Mouse (Mus musculus) CH12.LX (cell line): Measurements from ENCODE around the gene C1qbp. TPM values are rescaled to one million over a fixed set of nuclear protein-coding genes. Genes with fewer than 3 reads are reported as not detected.

Experiments used
- DNase-seq: peaks from one replicate; pipeline ENCODE4 v3.0.0-alpha.2; 2013; ENCODE audit errors: extremely low read depth
- H3K27ac ChIP-seq: 2 replicates; pipeline ENCODE4 v1.5.1; 2012; ENCODE audit warnings: low read depth, mild to moderate bottlenecking, control low read depth, moderate library complexity; ENCODE audit not compliant: insufficient read depth
- H3K27me3 ChIP-seq: replicated peaks from 2 replicates; pipeline ENCODE3; 2012; ENCODE audit warnings: inconsistent platforms
- H3K36me3 ChIP-seq, 2 experiments: replicated peaks in 1 of 2; 2 replicates each; pipeline versions ENCODE3 to v1.6.1; 2012; ENCODE audit warnings: inconsistent platforms in 1 of 2, low read length in 1 of 2, mild to moderate bottlenecking in 1 of 2, mixed read lengths in 1 of 2, moderate library complexity in 1 of 2; ENCODE audit not compliant: control insufficient read depth in 1 of 2, insufficient read depth in 1 of 2
- H3K4me1 ChIP-seq, 2 experiments: 2 replicates each; pipeline ENCODE4 v1.6.1; 2012; ENCODE audit warnings: inconsistent platforms in 1 of 2, moderate library complexity in 1 of 2; ENCODE audit not compliant: insufficient read depth in 2 of 2, control insufficient read depth in 1 of 2
- H3K4me2 ChIP-seq: 2 replicates; pipeline ENCODE4 v1.6.1; 2012; ENCODE audit warnings: low read depth, mild to moderate bottlenecking, control low read depth; ENCODE audit not compliant: poor library complexity, insufficient read depth, severe bottlenecking
- H3K4me3 ChIP-seq, 3 experiments: fragments of 150-350 bp in 1 of 3; sonication (generic) in 1 of 3; replicated peaks in 1 of 3; 2 replicates each; pipeline versions ENCODE3 to v1.5.1; 2011 to 2012; ENCODE audit warnings: low read depth in 2 of 3, low read length in 2 of 3, mild to moderate bottlenecking in 2 of 3, moderate library complexity in 2 of 3, control low read depth in 1 of 3, improper control_type of control experiment in 1 of 3, inconsistent platforms in 1 of 3, mixed read lengths in 1 of 3; ENCODE audit not compliant: poor library complexity in 1 of 3
- H3K79me2 ChIP-seq: replicated peaks from 2 replicates; pipeline ENCODE4 v1.6.1; 2012; ENCODE audit warnings: mild to moderate bottlenecking, moderate library complexity; ENCODE audit not compliant: control insufficient read depth, poor library complexity, insufficient read depth, severe bottlenecking; ENCODE audit errors: extremely low read depth
- H3K9ac ChIP-seq: 2 replicates; pipeline ENCODE4 v1.6.1; 2012; ENCODE audit warnings: low read depth, mild to moderate bottlenecking, control low read depth, moderate library complexity; ENCODE audit not compliant: insufficient read depth
- H3K9me3 ChIP-seq: replicated peaks from 2 replicates; pipeline ENCODE3; 2012; ENCODE audit warnings: low read length, inconsistent platforms, mixed read lengths
- CTCF ChIP-seq, 2 experiments: IDR thresholded peaks in 1 of 2; conservative IDR thresholded peaks in 1 of 2; 2 replicates each; pipeline ENCODE4 v1.5.1; 2011 to 2012; ENCODE audit warnings: low read depth in 2 of 2, low read length in 2 of 2, improper control_type of control experiment in 1 of 2, inconsistent platforms in 1 of 2, mild to moderate bottlenecking in 1 of 2, moderate library complexity in 1 of 2
- ELF1 ChIP-seq: IDR thresholded peaks from 2 replicates; pipeline ENCODE4 v1.6.1; 2014; ENCODE audit warnings: low read depth, mild to moderate bottlenecking, inconsistent platforms, low read length, improper control_type of control experiment
- HCFC1 ChIP-seq: IDR thresholded peaks from 2 replicates; pipeline ENCODE4 v1.6.1; 2012; ENCODE audit warnings: low read depth, mild to moderate bottlenecking, inconsistent platforms, low read length, improper control_type of control experiment
- JUND ChIP-seq: conservative IDR thresholded peaks from 2 replicates; pipeline ENCODE4 v1.6.1; 2011; ENCODE audit warnings: low read depth, low read length, improper control_type of control experiment
- MAFK ChIP-seq: IDR thresholded peaks from 2 replicates; pipeline ENCODE4 v1.6.1; 2011; ENCODE audit warnings: low read length, improper control_type of control experiment; ENCODE audit not compliant: insufficient replicate concordance
- MAX ChIP-seq: IDR thresholded peaks from 2 replicates; pipeline ENCODE4 v1.6.1; 2011; ENCODE audit warnings: low read length, improper control_type of control experiment
- MEF2A ChIP-seq: IDR thresholded peaks from 2 replicates; pipeline ENCODE4 v1.6.1; 2014; ENCODE audit warnings: low read depth, mild to moderate bottlenecking, inconsistent platforms, low read length, improper control_type of control experiment, borderline replicate concordance
- MXI1 ChIP-seq: IDR thresholded peaks from 2 replicates; pipeline ENCODE4 v1.6.1; 2011; ENCODE audit warnings: mild to moderate bottlenecking, low read depth, low read length, improper control_type of control experiment
- PAX5 ChIP-seq: IDR thresholded peaks from 2 replicates; pipeline ENCODE4 v1.6.1; 2012; ENCODE audit warnings: low read length, inconsistent platforms, mixed read lengths
- POLR2A ChIP-seq: IDR thresholded peaks from 2 replicates; pipeline ENCODE4 v1.6.1; 2011; ENCODE audit warnings: low read depth, mild to moderate bottlenecking, improper control_type of control experiment, low read length
- RCOR1 ChIP-seq: conservative IDR thresholded peaks from 2 replicates; pipeline ENCODE4 v1.6.1; 2012; ENCODE audit warnings: low read depth, mild to moderate bottlenecking, inconsistent platforms, low read length, improper control_type of control experiment
- UBTF ChIP-seq: IDR thresholded peaks from 2 replicates; pipeline ENCODE4 v1.6.1; 2012; ENCODE audit warnings: low read depth, mild to moderate bottlenecking, inconsistent platforms, low read length, improper control_type of control experiment, moderate library complexity
- USF1 ChIP-seq: IDR thresholded peaks from 2 replicates; pipeline ENCODE4 v1.6.1; 2014; ENCODE audit warnings: low read depth, mild to moderate bottlenecking, inconsistent platforms, low read length, improper control_type of control experiment
- USF2 ChIP-seq: conservative IDR thresholded peaks from 2 replicates; pipeline ENCODE4 v1.6.1; 2011; ENCODE audit warnings: low read depth, low read length, improper control_type of control experiment
- ZC3H11A ChIP-seq: IDR thresholded peaks from 2 replicates; pipeline ENCODE4 v1.6.1; 2012; ENCODE audit warnings: low read depth, mild to moderate bottlenecking, inconsistent platforms, low read length, improper control_type of control experiment
- ZMIZ1 ChIP-seq: IDR thresholded peaks from 2 replicates; pipeline ENCODE4 v1.6.1; 2012; ENCODE audit warnings: low read depth, mild to moderate bottlenecking, inconsistent platforms, low read length, improper control_type of control experiment
- ZNF384 ChIP-seq: IDR thresholded peaks from 2 replicates; pipeline ENCODE4 v1.6.1; 2012; ENCODE audit warnings: low read depth, low read length, improper control_type of control experiment, inconsistent platforms
- dilution Hi-C: fragments of 300-500 bp; cut with MboI; formaldehyde crosslinking; loops from 2 replicates; pipeline ENCODE4 v1.14.3; 2020; ENCODE audit warnings: low sequenced_read_pairs; ENCODE audit not compliant: extremely low pct_unique_long_range_greater_than_20kb, extremely low pct_ligation_motif_present
- in situ Hi-C: fragments of 300-500 bp; cut with MboI; formaldehyde crosslinking; loops from 3 replicates; pipeline ENCODE4 v1.14.3; 2019; ENCODE audit warnings: low sequenced_read_pairs, low pct_ligation_motif_present, low pct_unique_long_range_greater_than_20kb, mixed read lengths
- polyA plus RNA-seq: library from polyadenylated mRNA; unstranded; fragments of >175 nt; gene quantifications from 2 replicates; pipeline ENCODE4 v1.2.1, GENCODE M21; 2012; ENCODE audit warnings: low read depth; ENCODE audit not compliant: insufficient read length
- total RNA-seq, 2 experiments: library from RNA; depleted of rRNA; stranded (reverse); fragments of 300-350 nt in 1 of 2; fragments of >200 nt in 1 of 2; gene quantifications; 2 replicates each; pipeline ENCODE4 v1.2.3; 2012 to 2014

Gene C1qbp
- total and polyA plus RNA-seq, 3 experiments: 150 to 917 (median 320) TPM

- DNase-seq: no peak
- TF ChIP-seq UBTF (no peak), MAFK (no peak), MAX (no peak), USF2 (no peak), ZMIZ1 (no peak), MEF2A (no peak), ZC3H11A (no peak), JUND (no peak), CTCF (conservative IDR thresholded peaks at IDR 0.05 in 1 of 2, IDR thresholded peaks at IDR 0.05 in 1 of 2; ENCODE audit: low read depth in 2 of 2, low read length in 2 of 2) (no peak), POLR2A (no peak)
- TF ChIP-seq, all 38 proteins: peak for 0
- Histone ChIP-seq H3K9me3 (no peaks in the 10 kb centered on the region), H3K36me3 (peaks cover 17 to 60% of the 10 kb centered on the region in 2 experiments), H3K27me3 (no peaks in the 10 kb centered on the region), H3K79me2 (peaks cover 64% of the 10 kb centered on the region), H3K4me2 (0 out of 2 replicates have a peak overlapping the region, but pooled peaks have one; percentile 44), H3K4me1 (peaks cover 8 to 47% of the 10 kb centered on the region in 2 experiments), H3K9ac (peak overlapping the region; percentile 13; the same call in 1 of the 2 replicates), H3K27ac (no peak overlapping the region), H3K4me3 (no peak overlapping the region)
- in situ Hi-C loops: no loop called here
- dilution Hi-C loops: no loop called here
Measured at GRCm38 (mm10) chr11:71017051-71017450, 34.2 kb upstream of the C1qbp start.

DNA sequence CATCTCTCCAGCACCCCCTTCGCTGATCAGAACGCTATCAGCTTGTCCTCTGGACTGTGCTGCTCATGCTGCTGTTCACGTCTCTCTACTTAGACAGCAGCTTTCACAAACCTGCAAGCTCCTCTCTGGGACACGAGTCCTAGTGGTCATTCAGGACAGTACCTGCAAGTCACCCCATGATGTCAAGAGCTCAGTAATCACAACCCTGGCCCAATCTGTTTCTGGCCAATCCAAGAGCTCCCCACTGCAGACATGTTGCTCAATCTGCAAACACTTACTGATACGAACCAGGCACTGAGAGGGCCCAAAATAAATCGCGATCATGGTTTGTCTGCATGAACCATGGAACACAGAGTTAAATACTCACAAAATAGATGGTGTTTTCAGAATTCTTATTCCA, 29.9 kb upstream of the C1qbp start:
- H3K4me2 ChIP-seq: no peak overlapping the region
- dilution Hi-C loops: no loop called here
- no peak overlapping the region for H3K4me3 ChIP-seq
- H3K79me2 ChIP-seq: peaks cover 33% of the 10 kb centered on the region
- no peaks in the 10 kb centered on the region for H3K9me3 ChIP-seq
- H3K27me3 ChIP-seq: no peaks in the 10 kb centered on the region
- H3K9ac ChIP-seq: no peak overlapping the region
- no peak for TF ChIP-seq RCOR1
- no peak for TF ChIP-seq PAX5
- no peak for TF ChIP-seq MEF2A
- no peak for TF ChIP-seq HCFC1
- no peak for TF ChIP-seq MXI1
- no peak for TF ChIP-seq ZNF384
- no peak for TF ChIP-seq ELF1
- no peak for TF ChIP-seq CTCF (conservative IDR thresholded peaks at IDR 0.05 in 1 of 2, IDR thresholded peaks at IDR 0.05 in 1 of 2; ENCODE audit: low read depth in 2 of 2, low read length in 2 of 2)
- H3K4me1 ChIP-seq: peaks cover 8 to 27% of the 10 kb centered on the region in 2 experiments
- peaks cover 47 to 90% of the 10 kb centered on the region in 2 experiments for H3K36me3 ChIP-seq
- H3K27ac ChIP-seq: no peak overlapping the region
- in situ Hi-C loops: no loop called here
- no peak for DNase-seq

GRCm38 (mm10) chr11:71008321-71008720, 25.5 kb upstream of the C1qbp start:
- no peak overlapping the region for H3K4me3 ChIP-seq
- in situ Hi-C loops (no loop called here), dilution Hi-C loops (no loop called here)
- no peak for DNase-seq
- no peak overlapping the region for H3K27ac ChIP-seq
- no peaks in the 10 kb centered on the region for H3K27me3 ChIP-seq
- no peaks in the 10 kb centered on the region for H3K9me3 ChIP-seq
- H3K4me2 ChIP-seq: no peak overlapping the region
- H3K9ac ChIP-seq: no peak overlapping the region
- no peak for TF ChIP-seq UBTF
- no peak for TF ChIP-seq USF2
- no peak for TF ChIP-seq USF1
- TF ChIP-seq MAFK: 0 out of 2 replicates have a peak, but pooled peaks have one; percentile 13
- TF ChIP-seq ELF1: no peak
- TF ChIP-seq ZNF384: no peak
- H3K4me1 ChIP-seq: peaks cover 0 to 10% of the 10 kb centered on the region in 2 experiments; a peak in 2 of 4 replicates
- H3K79me2 ChIP-seq: peaks cover 11% of the 10 kb centered on the region
- H3K36me3 ChIP-seq: peaks cover 39 to 66% of the 10 kb centered on the region in 2 experiments
